8 mouse cellular contexts compared by ENCODE assay signal in the genomic region with DNA sequence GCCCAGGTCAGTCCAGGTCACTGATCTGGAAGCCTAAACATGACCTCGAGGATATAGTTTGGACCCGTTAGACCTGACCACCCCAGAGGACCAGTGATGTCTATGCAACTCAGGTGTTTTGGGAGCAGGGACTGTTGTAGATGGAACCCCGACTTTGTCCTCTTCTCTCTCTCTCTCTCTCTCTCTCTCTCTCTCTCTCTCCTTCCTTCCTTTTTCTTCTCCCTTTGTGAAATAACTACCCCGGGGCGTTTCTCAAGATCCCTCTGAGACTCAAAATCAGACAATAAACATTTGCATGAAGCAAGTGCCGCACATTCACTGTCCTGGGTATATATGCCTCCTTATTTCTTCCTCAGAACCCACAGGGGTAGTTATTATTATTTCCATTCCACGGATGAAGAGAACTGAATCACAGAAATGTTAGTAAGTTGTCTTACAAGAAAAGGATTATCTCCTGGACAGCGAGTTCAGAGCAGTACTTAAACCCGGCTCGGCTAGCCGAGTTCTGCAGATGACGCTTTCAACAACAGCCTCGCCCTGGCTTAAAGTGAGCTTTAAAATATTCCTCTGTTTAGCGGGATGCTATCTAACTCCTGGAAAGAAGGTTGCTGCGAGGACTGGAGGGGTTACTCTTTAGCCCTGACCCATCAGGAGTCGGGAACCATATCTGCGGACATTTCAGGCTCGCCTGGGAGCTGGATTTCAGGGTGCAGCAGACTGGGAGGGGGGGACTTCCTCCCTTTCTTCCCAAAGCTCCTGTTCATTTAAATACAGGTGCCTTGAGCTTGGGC. TPM values are rescaled to one million over a fixed set of nuclear protein-coding genes. Genes with fewer than 3 reads are reported as not detected.
A peak's percentile ranks its signal among the peaks of the same experiment; 100 is the strongest.
DNase-seq lines count a peak whose midpoint lies in the region; ATAC-seq and TF ChIP-seq lines count a peak whose summit lies in the region.

No protein-coding gene starts in this region.

- H3K4me2 ChIP-seq in forebrain, embryonic 16.5 days (ENCODE audit: low read length): peak overlapping the region; percentile 57
- peak overlapping the region; percentile 78 for H3K4me2 ChIP-seq in liver, postnatal 0 days (ENCODE audit: low read depth, low read length)

- H3K4me3 ChIP-seq in heart, embryonic 10.5 days: peak overlapping the region; percentile 64
- peak overlapping the region; percentile 82 for H3K4me3 ChIP-seq in E14TG2a.4 (replicated peaks; ENCODE audit: low read length)
- peak overlapping the region; percentile 50 for H3K4me3 ChIP-seq in forebrain, embryonic 16.5 days (replicated peaks; ENCODE audit: low read length)
- H3K4me3 ChIP-seq in liver, postnatal 0 days (ENCODE audit: low read depth, low read length): peak overlapping the region; percentile 49

- H3K36me3 ChIP-seq in heart, embryonic 10.5 days: no peaks in the 10 kb centered on the region
- H3K36me3 ChIP-seq in E14TG2a.4 (ENCODE audit: insufficient read depth, low read length): no peaks in the 10 kb centered on the region; the same call in 1 of the 2 replicates
- H3K36me3 ChIP-seq in forebrain, embryonic 16.5 days (ENCODE audit: control insufficient read depth, insufficient read depth): no peaks in the 10 kb centered on the region
- no peaks in the 10 kb centered on the region for H3K36me3 ChIP-seq in liver, postnatal 0 days (replicated peaks; ENCODE audit: insufficient read depth, low read length)

- H3K27ac ChIP-seq in heart, embryonic 10.5 days: 0 out of 2 replicates have a peak overlapping the region, but pooled peaks have one; percentile 37
- H3K27ac ChIP-seq in forebrain, embryonic 16.5 days (ENCODE audit: low read length): no peak overlapping the region
- no peak overlapping the region for H3K27ac ChIP-seq in liver, postnatal 0 days (ENCODE audit: low read depth)

- peaks cover 40% of the 10 kb centered on the region for H3K4me1 ChIP-seq in heart, embryonic 10.5 days
- peaks cover 88% of the 10 kb centered on the region for H3K4me1 ChIP-seq in E14TG2a.4 (replicated peaks; ENCODE audit: low read depth, low read length)
- peaks cover 30% of the 10 kb centered on the region for H3K4me1 ChIP-seq in forebrain, embryonic 16.5 days (replicated peaks; ENCODE audit: control insufficient read depth, insufficient read depth, low read length)
- H3K4me1 ChIP-seq in liver, postnatal 0 days (ENCODE audit: insufficient read depth): peaks cover 10% of the 10 kb centered on the region

- no peak overlapping the region; the same call in 1 of the 2 replicates for H3K9ac ChIP-seq in forebrain, embryonic 16.5 days (replicated peaks; ENCODE audit: low read depth, low read length)
- H3K9ac ChIP-seq in liver, postnatal 0 days (replicated peaks): no peak overlapping the region

- H3K9me3 ChIP-seq in heart, embryonic 10.5 days: no peaks in the 10 kb centered on the region
- H3K9me3 ChIP-seq in E14TG2a.4 (ENCODE audit: low read length): no peaks in the 10 kb centered on the region
- no peaks in the 10 kb centered on the region for H3K9me3 ChIP-seq in forebrain, embryonic 16.5 days (ENCODE audit: control insufficient read depth, low read length)
- H3K9me3 ChIP-seq in liver, postnatal 0 days (ENCODE audit: low read length): no peaks in the 10 kb centered on the region

- peaks cover 88% of the 10 kb centered on the region for H3K27me3 ChIP-seq in heart, embryonic 10.5 days (ENCODE audit: insufficient read depth, poor library complexity, severe bottlenecking)
- H3K27me3 ChIP-seq in E14TG2a.4 (ENCODE audit: insufficient read depth, low read length): peaks cover 64% of the 10 kb centered on the region
- H3K27me3 ChIP-seq in forebrain, embryonic 16.5 days (replicated peaks; ENCODE audit: control insufficient read depth, insufficient read depth, low read length): peaks cover 57% of the 10 kb centered on the region
- peaks cover 85% of the 10 kb centered on the region for H3K27me3 ChIP-seq in liver, postnatal 0 days (ENCODE audit: insufficient read depth, low read length)

- no peak for TF ChIP-seq CTCF in E14TG2a.4 (conservative IDR thresholded peaks at IDR 0.05; ENCODE audit: low read length)
- no peak for TF ChIP-seq CTCF in liver, postnatal 0 days (IDR thresholded peaks at IDR 0.05; ENCODE audit: low read depth)

- ATAC-seq in forebrain, embryonic 16.5 days: no peak
- no peak for ATAC-seq in liver, postnatal 0 days

- WGBS in heart, embryonic 10.5 days: 10% methylated on average over 18 of the region's 18 CpGs
- 3% methylated on average over 18 of the region's 18 CpGs for WGBS in forebrain, embryonic 16.5 days
- 7% methylated on average over 18 of the region's 18 CpGs for WGBS in liver, postnatal 0 days (ENCODE audit: insufficient replicate concordance)

- no peak for DNase-seq in heart, embryonic 10.5 days (ENCODE audit: low spot score)
- no peak for DNase-seq in heart, adult 9 months (ENCODE audit: low spot score in 2 of 2)
- DNase-seq in liver, postnatal 0 days: no peak
- no peak for DNase-seq in right cerebral cortex, postnatal 4 days
- no peak for DNase-seq in cerebellum, adult 18-20 months
- DNase-seq in adrenal gland, postnatal 25 days: no peak

- TF ChIP-seq EP300 in liver, postnatal 0 days (IDR thresholded peaks at IDR 0.05; ENCODE audit: low read depth): no peak

RNA-seq across cellular contexts. Expression of gene Kcnh3, which starts 1.7 kb away (rescaled TPM):
- 0.27 and 0.28 TPM in 2 replicates for polyA plus RNA-seq in heart, embryonic 10.5 days (2016; fragmentation: Nextera tagmentation; extraction: Ambion mirVana)
- polyA plus RNA-seq in forebrain, embryonic 16.5 days (2015; fragmentation: Nextera tagmentation; extraction: Ambion mirVana): 4.5 and 5.6 TPM in 2 replicates
- 0.05 and 0.07 TPM in 2 replicates for polyA plus RNA-seq in liver, postnatal 0 days (2015; fragmentation: Nextera tagmentation; extraction: Ambion mirVana)
- total RNA-seq in adrenal gland, postnatal 25 days (2021): 0.67 and 1.2 TPM in 2 replicates

RNA-seq across cellular contexts. Expression of gene Mcrs1, which starts 28.8 kb away (rescaled TPM):
- polyA plus RNA-seq in heart, embryonic 10.5 days (2016; fragmentation: Nextera tagmentation; extraction: Ambion mirVana): 174 and 196 TPM in 2 replicates
- polyA plus RNA-seq in forebrain, embryonic 16.5 days (2015; fragmentation: Nextera tagmentation; extraction: Ambion mirVana): 207 and 220 TPM in 2 replicates
- polyA plus RNA-seq in liver, postnatal 0 days (2015; fragmentation: Nextera tagmentation; extraction: Ambion mirVana): 25.1 and 27.2 TPM in 2 replicates
- 32.5 and 54.6 TPM in 2 replicates for total RNA-seq in adrenal gland, postnatal 25 days (2021)
